Mouse (Mus musculus): Measurements from ENCODE around the gene 4931414P19Rik.

4931414P19Rik gene

GRCm38 (mm10) chr14:54605752-54606321, at the start of gene 4931414P19Rik:
TSS of gene 4931414P19Rik (minus strand) at chr14:54605993.
- peak; percentile 84 for DNase-seq

DNA sequence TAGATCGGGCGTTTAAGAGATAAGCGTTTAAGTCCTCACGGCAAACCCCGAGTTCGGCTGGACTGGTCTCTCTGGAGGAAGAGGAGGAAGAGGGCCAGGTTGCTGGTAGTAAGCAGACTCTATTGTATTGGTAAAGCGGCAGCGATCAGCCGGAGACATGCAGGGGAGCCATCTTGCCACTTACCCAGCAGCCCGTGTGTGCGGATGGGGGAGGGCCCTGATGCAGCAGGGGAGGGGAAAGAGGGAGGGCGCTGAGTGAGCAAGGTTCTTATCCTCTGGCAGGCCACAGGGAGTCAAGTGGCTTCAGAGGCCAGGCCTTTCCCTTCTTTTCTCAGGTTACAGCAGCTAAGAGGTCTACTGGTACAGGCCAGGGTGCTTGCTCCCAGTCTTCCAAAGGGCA, 47.7 kb upstream of the 4931414P19Rik start:
- peak; percentile 86 for DNase-seq

DNA sequence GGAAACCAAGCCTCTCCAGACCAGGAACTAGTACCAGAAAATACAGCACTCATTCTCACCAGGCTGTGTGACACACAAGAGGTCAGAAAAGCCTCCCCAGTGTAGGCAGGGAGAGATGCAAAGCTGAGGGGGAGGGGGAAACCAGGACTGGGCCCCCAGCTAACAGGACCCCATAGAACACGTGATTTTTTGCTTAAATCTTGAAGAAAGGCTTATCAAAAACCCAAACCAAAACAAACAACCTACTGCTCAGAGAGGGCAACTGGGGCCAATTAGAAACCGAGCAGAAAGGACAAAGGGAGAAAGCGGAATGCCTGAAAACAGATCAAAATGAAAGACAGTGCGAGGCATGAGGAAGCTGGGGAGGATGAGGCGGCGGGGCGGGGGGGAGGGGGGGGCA, 47.0 kb upstream of the 4931414P19Rik start:
- peak; percentile 22 for DNase-seq

DNA sequence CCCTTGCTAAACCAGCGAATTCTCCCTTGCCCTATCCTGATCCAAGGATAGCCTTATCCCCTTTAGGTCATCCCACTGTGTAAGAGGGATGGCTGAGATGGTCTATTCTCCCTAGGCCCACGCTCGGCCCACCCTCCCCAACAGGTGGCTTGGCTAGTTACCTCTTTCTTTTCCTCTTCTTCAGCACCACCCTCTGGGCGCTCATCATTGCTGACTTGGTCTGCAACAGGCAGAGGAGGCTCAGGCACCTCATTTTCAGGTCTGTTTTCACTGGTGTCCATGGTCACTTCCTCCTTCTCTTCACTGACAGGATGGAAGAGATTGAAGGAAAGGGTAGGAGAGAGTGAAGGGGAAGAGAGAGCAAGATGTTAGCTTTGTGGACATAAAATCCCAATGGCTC, 45.8 kb upstream of the 4931414P19Rik start:
- no peak for DNase-seq

DNA sequence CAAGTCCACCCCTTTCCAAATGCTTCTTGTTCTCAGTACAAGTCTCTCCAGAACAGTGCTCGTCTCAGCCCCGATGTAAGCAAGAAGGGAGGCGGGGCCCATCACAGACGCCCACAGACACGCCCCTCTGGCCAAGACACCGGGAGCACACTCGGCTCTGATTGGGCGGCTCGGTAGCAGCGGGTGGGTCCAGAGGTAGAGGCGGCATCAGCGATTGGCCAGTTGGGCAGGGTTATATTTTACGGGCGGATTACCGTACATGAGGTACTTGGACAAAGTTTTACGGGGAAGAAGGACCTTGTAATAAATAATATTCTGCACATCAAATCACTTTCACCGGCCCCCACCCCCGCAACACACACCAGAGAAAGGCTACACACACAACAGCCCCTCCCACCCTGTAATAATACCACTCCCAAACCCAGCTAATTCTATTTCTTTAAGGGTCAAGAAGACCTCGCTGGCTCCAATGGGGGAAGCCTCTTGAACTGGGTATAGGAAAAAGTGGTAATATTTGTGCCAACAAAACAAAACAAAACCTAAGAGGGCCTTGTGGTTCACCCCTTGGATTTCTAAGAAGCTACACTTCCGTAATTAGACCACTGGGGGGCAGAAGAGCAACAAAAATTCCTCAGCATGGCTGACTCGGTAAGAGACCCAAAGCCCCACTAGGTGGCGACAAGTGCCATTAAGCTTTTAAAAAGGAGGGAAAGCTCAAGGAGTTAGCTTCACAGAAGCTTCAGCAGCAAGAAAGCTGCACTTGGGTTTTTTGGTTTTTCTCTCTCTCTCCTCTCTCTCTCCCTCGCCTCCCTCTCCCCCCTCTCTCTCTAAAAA, 45.0 kb upstream of the 4931414P19Rik start:
- peak; percentile 90 for DNase-seq

DNA sequence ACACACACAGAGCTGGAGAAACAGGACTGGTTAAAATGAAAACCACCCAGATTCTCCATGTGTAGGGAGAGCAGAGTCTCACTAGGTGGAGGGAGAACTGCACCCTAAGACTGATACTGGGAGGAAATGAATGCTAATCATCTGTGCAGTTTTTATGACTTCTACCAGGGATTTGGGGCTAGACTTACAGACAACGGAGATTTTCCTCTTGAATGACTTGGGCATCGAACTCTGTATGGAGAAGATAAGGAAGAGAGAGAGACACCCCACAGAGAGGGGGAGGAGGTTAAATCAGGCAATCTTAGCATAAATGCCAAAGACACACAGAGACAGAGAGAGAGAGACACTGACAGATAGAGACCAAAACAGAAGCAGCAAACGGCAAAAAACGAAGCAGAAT, 42.1 kb upstream of the 4931414P19Rik start:
- DNase-seq, result no peak

GRCm38 (mm10) chr14:54646898-54647636, 41.3 kb upstream of the 4931414P19Rik start:
- DNase-seq, result no peak

DNA sequence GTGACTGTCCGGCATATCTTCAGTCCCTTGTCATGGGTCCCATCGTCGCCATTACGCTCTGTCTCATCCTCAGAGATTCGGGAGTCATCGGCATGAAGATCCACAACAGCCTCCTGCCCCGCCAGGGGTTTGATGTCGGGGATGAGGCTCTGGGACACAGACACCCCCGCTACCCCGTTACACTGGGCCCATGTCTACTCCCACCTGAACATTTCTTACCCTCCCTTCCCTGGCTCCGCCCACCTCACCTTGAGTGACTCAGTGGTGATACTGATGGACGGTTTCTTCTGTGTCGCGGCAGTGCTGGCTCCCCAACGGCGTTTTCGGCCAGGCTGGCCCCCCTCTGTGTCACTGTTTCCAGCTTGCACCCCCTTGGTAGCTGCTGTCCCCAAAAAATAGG, 40.7 kb upstream of the 4931414P19Rik start:
- DNase-seq, result no peak

GRCm38 (mm10) chr14:54644294-54644693, 38.5 kb upstream of the 4931414P19Rik start:
- no peak for DNase-seq

- DNase-seq, result no peak
Observed at GRCm38 (mm10) chr14:54643011-54643410, 37.2 kb upstream of the 4931414P19Rik start.

GRCm38 (mm10) chr14:54642224-54642944, 36.6 kb upstream of the 4931414P19Rik start:
- no peak for DNase-seq

DNA sequence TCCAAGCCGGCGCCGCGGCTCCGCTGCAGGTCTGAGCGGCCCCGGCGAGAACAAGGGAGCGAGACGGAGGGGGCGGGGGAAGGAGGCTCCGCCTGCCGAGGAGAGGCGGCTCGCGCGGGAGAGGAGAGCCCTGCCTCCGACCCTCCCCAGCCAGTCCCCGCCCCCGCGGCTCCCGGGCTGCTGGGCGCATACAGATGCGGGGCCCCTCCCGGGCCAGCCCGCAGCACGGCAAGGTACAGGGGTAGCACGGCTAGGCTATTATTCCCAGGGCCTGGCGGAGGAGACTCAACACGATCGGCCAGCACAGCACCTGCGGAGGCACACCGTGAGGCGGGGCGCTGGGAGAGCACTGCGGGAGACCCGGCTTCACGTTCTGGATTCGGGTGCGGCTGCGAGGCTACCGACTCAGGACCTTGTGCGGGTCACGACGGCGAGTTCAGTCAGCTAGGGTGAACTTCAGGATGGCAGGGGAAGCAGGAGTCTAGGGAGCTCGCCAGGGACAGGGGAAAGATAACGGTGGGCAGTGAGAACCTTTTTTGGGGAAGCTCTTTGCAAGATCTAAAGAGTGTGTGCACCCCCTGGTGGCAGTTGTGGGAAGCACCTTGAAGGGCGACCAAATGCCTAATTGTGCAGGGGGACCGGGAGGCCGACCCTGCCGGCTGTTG, 35.6 kb upstream of the 4931414P19Rik start, which contains the start of gene Cdh24:
TSS of gene Cdh24 (minus strand) at position 60 of the 665 bp plus-strand sequence.
- DNase-seq, result peak; percentile 94

DNA sequence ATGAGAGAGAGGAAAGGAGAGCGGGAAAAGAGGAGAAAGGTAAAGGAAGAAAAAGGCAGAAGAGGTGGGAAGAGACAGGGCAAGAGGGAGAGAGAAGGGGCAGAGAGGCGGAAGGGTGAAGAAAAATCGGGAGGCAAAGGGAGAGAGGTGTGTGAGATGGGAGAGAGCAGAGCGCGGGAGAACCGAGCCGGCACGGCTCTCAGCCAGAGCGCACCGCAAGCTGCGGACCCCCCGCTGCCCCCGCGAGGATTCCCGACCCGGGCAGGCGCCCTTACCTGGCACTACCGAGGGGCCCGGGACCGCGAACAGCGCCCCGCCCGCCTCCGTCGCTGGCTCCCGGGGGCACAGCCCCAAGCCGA, 35.1 kb upstream of the 4931414P19Rik start, which contains the start of gene Gm17606:
TSS of gene Gm17606 (plus strand) at position 7 of the 359 bp plus-strand sequence.
- DNase-seq, result no peak

DNA sequence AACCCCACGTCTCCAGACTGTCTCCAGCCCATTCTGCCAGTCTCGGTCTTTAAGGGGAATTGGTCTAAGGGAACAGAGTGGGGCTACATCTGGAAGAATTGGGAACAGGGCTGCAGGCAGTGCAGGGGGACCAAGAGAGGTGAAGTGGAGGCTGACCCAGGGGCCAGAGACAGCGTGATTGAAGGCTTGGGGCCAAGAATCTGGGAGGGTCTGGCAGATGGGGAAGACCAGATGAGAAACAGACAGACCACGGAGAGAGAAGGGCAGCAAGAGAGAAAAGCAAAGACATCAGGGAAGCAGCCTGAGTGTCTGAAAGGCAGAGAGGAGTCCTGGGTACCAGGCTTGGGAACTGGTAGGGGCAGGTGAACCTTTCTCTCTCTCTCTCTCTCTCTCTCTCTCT, 34.3 kb upstream of the 4931414P19Rik start:
- DNase-seq, result no peak

GRCm38 (mm10) chr14:54638210-54638609, 32.4 kb upstream of the 4931414P19Rik start:
- DNase-seq, result no peak

DNA sequence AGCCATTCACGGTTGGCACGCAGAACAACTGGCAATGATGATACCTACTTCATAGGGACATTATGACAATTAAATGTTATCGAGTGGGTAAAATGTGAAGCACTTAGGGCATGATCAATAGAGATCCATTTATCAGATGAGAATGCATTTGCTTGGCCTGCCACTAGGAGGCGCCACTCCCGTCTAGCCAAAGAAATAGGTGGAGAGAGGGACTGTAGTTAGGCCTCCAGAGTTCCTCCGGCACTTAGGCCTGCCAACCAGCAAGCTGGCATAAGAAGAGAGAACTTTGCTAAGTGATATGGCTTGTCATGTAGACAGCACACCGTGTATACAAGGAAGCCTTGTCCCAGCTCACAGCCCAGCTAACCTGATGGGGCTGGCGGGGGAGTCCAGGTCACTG, 31.2 kb upstream of the 4931414P19Rik start:
- DNase-seq, result peak; percentile 60

GRCm38 (mm10) chr14:54634182-54634581, 28.4 kb upstream of the 4931414P19Rik start:
- no peak for DNase-seq

DNA sequence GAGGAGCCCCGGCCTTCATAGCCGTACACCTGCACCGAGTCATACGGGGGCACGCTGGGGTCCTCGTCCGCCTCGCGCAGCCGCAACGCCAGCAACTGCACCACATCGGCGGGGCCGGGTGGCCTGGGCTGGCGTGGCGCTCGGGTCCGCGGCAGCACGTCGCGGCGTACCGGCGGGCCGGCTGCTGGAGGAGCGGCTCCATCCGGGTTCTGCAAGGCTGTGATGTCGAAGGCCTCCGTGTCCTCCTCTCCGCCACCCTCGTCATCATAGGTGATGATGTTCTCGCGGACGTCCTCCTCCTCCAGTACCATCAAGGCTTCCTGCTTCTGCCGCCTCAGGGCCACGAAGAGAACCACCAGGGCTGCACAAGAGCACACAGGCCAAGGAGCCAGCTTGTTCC, 26.5 kb upstream of the 4931414P19Rik start:
- no peak for DNase-seq

DNA sequence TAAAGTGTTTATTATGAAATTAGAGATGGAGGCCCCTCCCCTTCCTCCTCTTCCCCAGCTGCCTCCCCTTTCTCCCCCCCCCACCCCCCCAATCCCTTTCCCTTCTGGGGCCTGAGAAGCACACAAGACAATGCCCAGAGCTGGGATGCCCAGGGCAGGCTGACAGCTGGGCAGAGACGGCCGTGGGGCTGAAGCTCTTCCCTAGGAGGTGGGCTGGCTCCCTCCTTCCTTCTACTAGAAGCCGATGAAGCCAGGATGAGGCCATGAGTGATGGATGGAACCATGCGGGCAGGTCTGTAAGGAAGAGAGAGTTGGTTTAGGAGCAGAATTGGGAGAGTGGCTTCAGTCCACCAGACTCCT, 25.4 kb upstream of the 4931414P19Rik start:
- no peak for DNase-seq

DNA sequence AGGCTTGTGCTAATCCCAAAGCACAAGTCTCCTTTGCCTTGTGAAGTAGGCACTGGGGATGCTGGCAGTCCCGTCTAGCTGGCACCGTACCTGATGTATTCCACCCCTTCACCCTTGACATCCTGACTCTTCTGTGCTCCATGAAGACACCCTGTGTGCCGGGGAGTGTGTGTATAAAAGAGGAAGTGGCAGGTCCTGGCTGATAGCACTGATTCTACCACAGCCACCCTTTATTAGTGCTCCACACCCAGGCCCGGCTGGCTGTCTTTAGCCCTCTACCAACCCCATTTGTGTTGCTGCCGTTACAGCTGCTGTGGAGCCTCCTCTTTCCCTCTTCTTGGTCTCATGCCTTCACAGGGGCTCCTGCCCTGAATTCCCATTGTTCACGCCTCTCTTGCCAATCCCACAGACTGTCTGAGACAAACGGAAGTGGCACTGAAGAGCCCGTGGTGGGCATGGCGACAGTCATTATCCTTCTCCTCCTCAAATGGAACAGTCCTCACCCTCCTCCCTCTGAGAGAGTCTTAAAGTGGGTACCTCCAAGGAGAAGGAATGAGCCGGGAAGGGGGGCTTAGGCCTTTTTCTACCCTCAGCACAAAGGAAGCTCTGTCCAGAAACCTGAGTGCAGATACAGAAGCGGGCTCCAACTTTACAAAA, 24.9 kb upstream of the 4931414P19Rik start:
- DNase-seq, result no peak

GRCm38 (mm10) chr14:54629797-54630196, 24.0 kb upstream of the 4931414P19Rik start:
- no peak for DNase-seq

DNA sequence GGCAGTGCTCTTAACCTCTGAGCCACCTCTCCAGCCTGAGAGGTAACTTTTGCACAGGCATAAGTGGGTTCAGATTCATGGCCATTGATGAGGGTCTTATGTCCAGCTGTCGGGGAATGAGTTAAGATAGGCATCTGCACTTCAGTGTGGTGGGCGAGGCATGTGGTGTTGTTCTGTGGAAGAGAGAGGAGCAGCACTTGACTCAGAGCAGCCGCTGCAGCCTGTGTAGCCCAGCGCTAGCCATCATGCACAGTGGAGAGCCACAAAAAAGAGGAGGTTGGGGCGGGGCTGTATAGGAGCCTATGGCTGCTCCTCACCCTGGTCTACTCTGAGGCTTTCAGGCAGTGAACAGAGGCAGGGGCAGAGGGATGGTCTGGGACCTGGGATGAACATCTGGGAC, 22.3 kb upstream of the 4931414P19Rik start:
- no peak for DNase-seq

All from thymus, postnatal 25 days (tissue).